Mouse (Mus musculus): ENCODE measurements around the gene Fam19a3. TPM values are rescaled to one million over a fixed set of nuclear protein-coding genes. Genes with fewer than 3 reads are reported as not detected.
A peak's percentile ranks its signal among the peaks of the same experiment; 100 is the strongest.
"Not testable (repeated sequence)": the region's sequence is repeated elsewhere in the genome, so short reads cannot be mapped to it uniquely, and the experiment has no call there.

Gene Fam19a3
- polyA plus RNA-seq, 1 experiment, result not detected

- WGBS, result 90% methylated on average over 3 of the region's 3 CpGs
- H3K4me3 ChIP-seq (ENCODE audit: insufficient read depth, low read depth, low read length), result no peak overlapping the region
- TF ChIP-seq CTCF (IDR thresholded peaks at IDR 0.05; ENCODE audit: insufficient read depth, low read depth, low read length) (no peak), POLR2A (IDR thresholded peaks at IDR 0.05; ENCODE audit: insufficient read depth, low read depth, low read length) (no peak)
- no peaks in the 10 kb centered on the region for H3K4me1 ChIP-seq (ENCODE audit: control insufficient read depth, insufficient read depth, low read length)
- no peak overlapping the region for H3K27ac ChIP-seq (ENCODE audit: insufficient read depth, low read depth, low read length)
Observed at GRCm38 (mm10) chr3:104770918-104771317, 10.7 kb downstream of the Fam19a3 start.

GRCm38 (mm10) chr3:104770035-104770434, 11.6 kb downstream of the Fam19a3 start:
- H3K4me1 ChIP-seq (ENCODE audit: control insufficient read depth, insufficient read depth, low read length), result no peaks in the 10 kb centered on the region
- H3K4me3 ChIP-seq (ENCODE audit: insufficient read depth, low read depth, low read length), result no peak overlapping the region
- no peak overlapping the region for H3K27ac ChIP-seq (ENCODE audit: insufficient read depth, low read depth, low read length)
- WGBS, result 64% methylated on average over 10 of the region's 10 CpGs
- TF ChIP-seq CTCF (IDR thresholded peaks at IDR 0.05; ENCODE audit: insufficient read depth, low read depth, low read length) (0 out of 2 replicates have a peak, but pooled peaks have one; percentile 9), POLR2A (IDR thresholded peaks at IDR 0.05; ENCODE audit: insufficient read depth, low read depth, low read length) (no peak)

- WGBS, result 86% methylated on average over 3 of the region's 3 CpGs
- H3K4me3 ChIP-seq (ENCODE audit: insufficient read depth, low read depth, low read length), result no peak overlapping the region
- H3K4me1 ChIP-seq (ENCODE audit: control insufficient read depth, insufficient read depth, low read length), result no peaks in the 10 kb centered on the region
- H3K27ac ChIP-seq (ENCODE audit: insufficient read depth, low read depth, low read length), result no peak overlapping the region
- TF ChIP-seq CTCF (IDR thresholded peaks at IDR 0.05; ENCODE audit: insufficient read depth, low read depth, low read length) (no peak), POLR2A (IDR thresholded peaks at IDR 0.05; ENCODE audit: insufficient read depth, low read depth, low read length) (no peak)
Observed at GRCm38 (mm10) chr3:104769135-104769534, 12.5 kb downstream of the Fam19a3 start.

- no peak for TF ChIP-seq POLR2A (IDR thresholded peaks at IDR 0.05; ENCODE audit: insufficient read depth, low read depth, low read length)
- TF ChIP-seq CTCF (IDR thresholded peaks at IDR 0.05; ENCODE audit: insufficient read depth, low read depth, low read length), result no peak
- no peak overlapping the region for H3K4me3 ChIP-seq (ENCODE audit: insufficient read depth, low read depth, low read length)
- WGBS, result 80% methylated on average over 4 of the region's 4 CpGs
- no peak overlapping the region for H3K27ac ChIP-seq (ENCODE audit: insufficient read depth, low read depth, low read length)
- H3K4me1 ChIP-seq (ENCODE audit: control insufficient read depth, insufficient read depth, low read length), result no peaks in the 10 kb centered on the region
Observed at GRCm38 (mm10) chr3:104767716-104768115, 13.9 kb downstream of the Fam19a3 start.

- no peak overlapping the region for H3K27ac ChIP-seq (ENCODE audit: insufficient read depth, low read depth, low read length)
- no peak overlapping the region for H3K4me3 ChIP-seq (ENCODE audit: insufficient read depth, low read depth, low read length)
- 31% methylated on average over 2 of the region's 2 CpGs for WGBS
- no peaks in the 10 kb centered on the region for H3K4me1 ChIP-seq (ENCODE audit: control insufficient read depth, insufficient read depth, low read length)
- TF ChIP-seq POLR2A (IDR thresholded peaks at IDR 0.05; ENCODE audit: insufficient read depth, low read depth, low read length) (no peak), CTCF (IDR thresholded peaks at IDR 0.05; ENCODE audit: insufficient read depth, low read depth, low read length) (no peak)
Observed at GRCm38 (mm10) chr3:104767141-104767540, 14.5 kb downstream of the Fam19a3 start.

GRCm38 (mm10) chr3:104765021-104765420, 16.6 kb downstream of the Fam19a3 start:
- no peak overlapping the region for H3K4me3 ChIP-seq (ENCODE audit: insufficient read depth, low read depth, low read length)
- TF ChIP-seq POLR2A (IDR thresholded peaks at IDR 0.05; ENCODE audit: insufficient read depth, low read depth, low read length), result no peak
- H3K4me1 ChIP-seq (ENCODE audit: control insufficient read depth, insufficient read depth, low read length), result no peaks in the 10 kb centered on the region
- WGBS, result 21% methylated on average over 4 of the region's 4 CpGs
- no peak overlapping the region for H3K27ac ChIP-seq (ENCODE audit: insufficient read depth, low read depth, low read length)

- H3K4me1 ChIP-seq (ENCODE audit: control insufficient read depth, insufficient read depth, low read length); H3K27ac ChIP-seq (ENCODE audit: insufficient read depth, low read depth, low read length); H3K4me3 ChIP-seq (ENCODE audit: insufficient read depth, low read depth, low read length): not testable (repeated sequence)
- 36% methylated on average over 20 of the region's 20 CpGs for WGBS
Observed at GRCm38 (mm10) chr3:104762103-104762863, 19.4 kb downstream of the Fam19a3 start.

GRCm38 (mm10) chr3:104758869-104759268, 22.8 kb downstream of the Fam19a3 start:
- peaks cover 4% of the 10 kb centered on the region; the same call in 1 of the 2 replicates for H3K4me1 ChIP-seq (ENCODE audit: control insufficient read depth, insufficient read depth, low read length)
- no peak for TF ChIP-seq POLR2A (IDR thresholded peaks at IDR 0.05; ENCODE audit: insufficient read depth, low read depth, low read length)
- no peak for TF ChIP-seq CTCF (IDR thresholded peaks at IDR 0.05; ENCODE audit: insufficient read depth, low read depth, low read length)
- 23% methylated on average over 5 of the region's 5 CpGs for WGBS
- H3K27ac ChIP-seq (ENCODE audit: insufficient read depth, low read depth, low read length), result no peak overlapping the region
- peak overlapping the region; percentile 37 for H3K4me3 ChIP-seq (ENCODE audit: insufficient read depth, low read depth, low read length)

- Histone ChIP-seq H3K27ac (ENCODE audit: insufficient read depth, low read depth, low read length) (no peak overlapping the region), H3K4me3 (ENCODE audit: insufficient read depth, low read depth, low read length) (peak overlapping the region; percentile 37), H3K4me1 (ENCODE audit: control insufficient read depth, insufficient read depth, low read length) (peaks cover 4% of the 10 kb centered on the region; the same call in 1 of the 2 replicates)
- TF ChIP-seq CTCF (IDR thresholded peaks at IDR 0.05; ENCODE audit: insufficient read depth, low read depth, low read length), result peak; percentile 97
- no peak for TF ChIP-seq POLR2A (IDR thresholded peaks at IDR 0.05; ENCODE audit: insufficient read depth, low read depth, low read length)
- 2% methylated on average over 27 of the region's 27 CpGs for WGBS
Observed at GRCm38 (mm10) chr3:104758406-104758805, 23.2 kb downstream of the Fam19a3 start.

- H3K27ac ChIP-seq (ENCODE audit: insufficient read depth, low read depth, low read length); H3K4me3 ChIP-seq (ENCODE audit: insufficient read depth, low read depth, low read length); H3K4me1 ChIP-seq (ENCODE audit: control insufficient read depth, insufficient read depth, low read length): not testable (repeated sequence)
- WGBS, result 25% methylated on average over 22 of the region's 25 CpGs
Observed at GRCm38 (mm10) chr3:104752845-104753244, 28.8 kb downstream of the Fam19a3 start.
